Mouse (Mus musculus) kidney, postnatal 0 days (tissue): ENCODE measurements around the gene Osbpl8. TPM values are rescaled to one million over a fixed set of nuclear protein-coding genes. Genes with fewer than 3 reads are reported as not detected.

Source experiments
- ATAC-seq: fragments of 200-750 bp; cut with Nextera tagmentation; replicated peaks from 2 replicates; pipeline ENCODE4 v1.8.0; 2017; ENCODE audit warnings: low read depth, moderate number of reproducible peaks, moderate TSS enrichment, moderate library complexity; ENCODE audit not compliant: low FRiP score
- DNase-seq: peaks from one replicate; pipeline ENCODE4 v3.0.0-alpha.2; 2016; ENCODE audit warnings: low spot score
- H3K27ac ChIP-seq: fragments of 300-500 bp; sonication (generic); 2 replicates; pipeline ENCODE4 v1.5.1; 2014; ENCODE audit warnings: mild to moderate bottlenecking
- H3K27me3 ChIP-seq: fragments of 300-500 bp; sonication (generic); 2 replicates; pipeline ENCODE4 v1.6.1; 2014; ENCODE audit warnings: low read length, mixed read lengths; ENCODE audit not compliant: insufficient read depth
- H3K36me3 ChIP-seq: fragments of 300-500 bp; sonication (generic); 2 replicates; pipeline ENCODE4 v1.6.1; 2014; ENCODE audit warnings: low read length, mixed read lengths; ENCODE audit not compliant: insufficient read depth
- H3K4me1 ChIP-seq: fragments of 300-500 bp; sonication (generic); replicated peaks from 2 replicates; pipeline ENCODE4 v1.6.1; 2014; ENCODE audit warnings: antibody characterized with exemption, low read length, mixed read lengths; ENCODE audit not compliant: insufficient read depth
- H3K4me2 ChIP-seq: fragments of 300-500 bp; sonication (generic); 2 replicates; pipeline ENCODE4 v1.6.1; 2014; ENCODE audit warnings: mild to moderate bottlenecking, low read length, moderate library complexity, mixed read lengths
- H3K4me3 ChIP-seq: fragments of 300-500 bp; sonication (generic); replicated peaks from 2 replicates; pipeline ENCODE4 v1.5.1; 2014; ENCODE audit warnings: low read depth, low read length
- H3K9ac ChIP-seq: fragments of 300-500 bp; sonication (generic); 2 replicates; pipeline ENCODE4 v1.6.1; 2014; ENCODE audit warnings: low read depth, low read length
- H3K9me3 ChIP-seq: fragments of 300-500 bp; sonication (generic); replicated peaks from 2 replicates; pipeline ENCODE4 v1.6.1; 2016; ENCODE audit warnings: low read length, inconsistent platforms, mixed read lengths
- CTCF ChIP-seq: IDR thresholded peaks from 2 replicates; pipeline ENCODE4 v1.5.1; 2016; ENCODE audit warnings: antibody characterized with exemption, low read depth, mild to moderate bottlenecking, moderate library complexity
- WGBS: fragments of 180-500 bp; shearing (Covaris S2); extraction: QIAGEN DNeasy Blood & Tissue Kit; methylation state at CpG from one replicate; pipeline ENCODE4 v1.1.7; 2014; 5-methylcytosine and 5-hydroxymethylcytosine counted together
- polyA plus RNA-seq: library from polyadenylated mRNA; unstranded; fragments of >200 nt; fragmentation: Nextera tagmentation; extraction: Ambion mirVana; gene quantifications from 2 replicates; pipeline ENCODE4 v1.2.1, GENCODE M21; 2015

Osbpl8 gene
- polyA plus RNA-seq, 1 experiment from 2014 or later: 11.8 TPM

DNA sequence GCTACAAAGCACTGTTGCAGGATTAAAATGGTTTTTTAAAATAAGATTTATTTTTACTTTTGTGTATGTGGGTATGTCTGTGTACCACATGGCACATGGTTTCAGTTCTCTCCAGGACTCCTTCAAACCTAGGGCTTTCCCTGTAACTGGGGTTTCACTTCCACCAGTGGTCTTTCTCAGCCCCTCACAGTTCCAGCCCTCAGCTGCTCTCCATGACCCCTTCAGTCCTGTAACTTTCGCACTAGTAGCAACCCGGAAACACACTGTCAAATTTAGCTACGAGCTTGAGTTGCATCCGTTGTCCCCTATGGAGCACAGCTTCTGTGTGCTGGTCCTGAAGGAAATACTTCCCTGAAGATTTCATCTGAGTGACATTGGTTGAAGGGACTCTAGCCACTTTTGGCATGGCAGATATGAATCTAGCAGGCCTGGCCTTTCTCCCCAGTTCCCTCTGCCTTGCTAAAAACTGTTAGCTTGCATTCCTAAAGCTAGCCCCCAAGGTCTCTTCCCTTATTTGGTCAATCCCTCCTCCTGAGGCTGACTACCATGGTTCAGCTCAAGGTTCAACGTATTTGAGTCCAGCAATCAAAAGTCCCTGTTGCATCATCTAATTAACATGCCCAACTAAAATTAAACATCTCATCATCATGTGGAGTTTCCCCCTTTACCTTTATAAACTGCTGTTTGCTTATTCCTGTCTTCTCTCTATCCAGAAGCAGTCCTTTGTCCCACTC lies 4.6 kb upstream of the Osbpl8 start:
- Histone ChIP-seq H3K9ac (no peak overlapping the region), H3K36me3 (no peaks in the 10 kb centered on the region), H3K4me2 (no peak overlapping the region), H3K4me3 (no peak overlapping the region), H3K27ac (no peak overlapping the region), H3K4me1 (no peaks in the 10 kb centered on the region), H3K27me3 (no peaks in the 10 kb centered on the region), H3K9me3 (no peaks in the 10 kb centered on the region)
- no peak for ATAC-seq
- no peak for TF ChIP-seq CTCF
- WGBS: 82% methylated on average over 5 of the region's 5 CpGs
- no peak for DNase-seq

DNA sequence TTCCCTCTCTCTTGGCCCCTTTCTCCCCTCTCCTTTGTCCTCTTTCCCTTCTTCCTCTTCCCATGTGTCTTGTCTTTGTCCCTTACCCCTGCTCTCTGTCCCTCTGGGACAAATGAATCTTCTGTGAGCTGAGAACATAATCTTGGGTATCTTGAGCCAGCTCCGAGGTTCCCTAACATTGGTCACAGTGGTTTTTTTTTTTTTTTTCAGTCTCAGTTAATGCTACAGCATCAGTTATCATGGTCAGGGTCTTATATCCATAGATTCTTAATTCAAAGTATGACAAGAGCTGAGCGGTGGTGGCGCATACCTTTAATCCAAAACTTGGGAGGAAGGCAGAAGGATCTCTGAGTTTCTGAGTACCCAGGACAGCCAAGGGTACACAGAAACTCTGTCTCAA lies 4.0 kb upstream of the Osbpl8 start:
- H3K4me2 ChIP-seq: no peak overlapping the region
- no peak overlapping the region for H3K27ac ChIP-seq
- no peaks in the 10 kb centered on the region for H3K36me3 ChIP-seq
- DNase-seq (no peak), ATAC-seq (no peak)
- no peaks in the 10 kb centered on the region for H3K9me3 ChIP-seq
- no peaks in the 10 kb centered on the region for H3K4me1 ChIP-seq
- TF ChIP-seq CTCF: no peak
- 87% methylated on average over 3 of the region's 3 CpGs for WGBS
- no peaks in the 10 kb centered on the region for H3K27me3 ChIP-seq
- no peak overlapping the region for H3K4me3 ChIP-seq
- H3K9ac ChIP-seq: no peak overlapping the region

DNA sequence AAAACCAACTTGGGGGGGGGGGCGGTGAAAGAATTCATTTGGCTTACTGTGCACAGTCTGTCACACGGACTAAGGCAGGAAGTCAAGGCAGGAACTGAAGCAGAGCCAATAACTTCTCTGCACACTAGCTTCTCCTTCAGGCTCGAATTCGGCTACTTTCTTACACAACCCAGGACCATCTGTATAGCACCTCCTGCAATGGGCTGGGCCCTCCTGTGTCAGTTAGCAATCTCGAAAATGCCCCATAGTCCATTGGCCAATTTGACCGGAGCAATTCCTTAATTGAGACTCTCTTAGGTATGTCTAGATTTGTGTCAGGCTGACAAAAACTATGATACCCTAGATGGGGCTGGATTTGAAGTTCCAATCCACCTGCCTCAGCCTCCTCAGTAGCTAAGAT lies 3.2 kb upstream of the Osbpl8 start:
- H3K4me1 ChIP-seq: no peaks in the 10 kb centered on the region
- H3K4me3 ChIP-seq: no peak overlapping the region
- no peaks in the 10 kb centered on the region for H3K9me3 ChIP-seq
- no peak for TF ChIP-seq CTCF
- H3K9ac ChIP-seq: no peak overlapping the region
- WGBS: 84% methylated on average over 6 of the region's 6 CpGs
- DNase-seq: no peak
- no peaks in the 10 kb centered on the region for H3K27me3 ChIP-seq
- no peak overlapping the region for H3K27ac ChIP-seq
- no peak overlapping the region for H3K4me2 ChIP-seq
- ATAC-seq: no peak
- H3K36me3 ChIP-seq: no peaks in the 10 kb centered on the region

DNA sequence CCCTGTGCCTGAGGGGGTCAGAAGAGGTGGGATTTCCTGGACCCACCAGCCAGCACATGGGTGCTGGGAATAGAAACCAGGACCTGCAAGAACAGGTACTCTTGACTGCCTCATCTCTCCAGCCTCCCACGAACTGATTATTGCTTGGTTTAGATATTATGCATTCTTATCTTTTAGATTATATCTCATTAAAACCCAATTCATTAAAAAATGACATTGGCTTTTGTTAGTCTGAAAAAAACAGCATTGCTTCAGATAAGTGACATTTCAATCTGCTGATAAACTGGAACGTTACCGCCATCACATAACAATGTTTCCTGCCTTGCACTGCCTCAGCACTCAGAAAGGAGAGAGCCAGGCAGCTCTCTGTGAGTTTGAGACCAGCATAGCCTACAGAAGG lies 1.5 kb upstream of the Osbpl8 start:
- Histone ChIP-seq H3K9me3 (no peaks in the 10 kb centered on the region), H3K27ac (no peak overlapping the region), H3K36me3 (no peaks in the 10 kb centered on the region), H3K27me3 (no peaks in the 10 kb centered on the region), H3K4me2 (no peak overlapping the region), H3K9ac (no peak overlapping the region), H3K4me1 (no peaks in the 10 kb centered on the region), H3K4me3 (no peak overlapping the region)
- WGBS: 70% methylated on average over 3 of the region's 3 CpGs
- ATAC-seq (no peak), DNase-seq (no peak)
- TF ChIP-seq CTCF: no peak

DNA sequence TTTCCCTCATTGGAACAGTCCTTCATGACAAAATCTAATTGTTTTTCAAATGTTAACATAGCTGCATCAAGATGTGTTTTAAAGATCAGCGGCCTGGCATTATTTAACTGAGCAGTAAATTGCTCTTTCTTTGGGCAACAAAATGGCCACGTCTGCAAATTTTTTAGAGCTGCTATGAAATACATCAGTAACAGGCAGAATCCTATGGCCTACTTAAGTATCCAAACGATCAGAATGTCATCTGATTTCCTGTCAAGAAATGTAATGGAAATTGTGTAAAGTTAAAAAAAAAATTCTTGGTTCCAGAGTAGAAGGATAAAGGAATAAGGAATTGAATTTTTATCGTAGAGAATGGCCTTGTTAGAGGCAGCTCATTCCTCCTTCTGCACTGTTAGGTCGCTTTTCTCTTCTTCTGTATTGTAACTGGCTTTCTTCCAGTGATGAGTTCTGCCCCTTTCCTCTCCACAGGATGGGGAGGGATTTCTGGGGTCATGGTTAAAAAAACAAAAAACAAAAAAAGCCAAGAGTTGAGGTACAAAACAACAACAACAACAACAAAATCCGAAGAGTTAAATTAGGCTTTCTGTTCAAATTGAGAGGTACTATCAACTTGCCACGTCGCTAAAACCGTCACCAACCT lies 831 bp upstream of the Osbpl8 start:
- H3K9ac ChIP-seq: no peak overlapping the region

DNA sequence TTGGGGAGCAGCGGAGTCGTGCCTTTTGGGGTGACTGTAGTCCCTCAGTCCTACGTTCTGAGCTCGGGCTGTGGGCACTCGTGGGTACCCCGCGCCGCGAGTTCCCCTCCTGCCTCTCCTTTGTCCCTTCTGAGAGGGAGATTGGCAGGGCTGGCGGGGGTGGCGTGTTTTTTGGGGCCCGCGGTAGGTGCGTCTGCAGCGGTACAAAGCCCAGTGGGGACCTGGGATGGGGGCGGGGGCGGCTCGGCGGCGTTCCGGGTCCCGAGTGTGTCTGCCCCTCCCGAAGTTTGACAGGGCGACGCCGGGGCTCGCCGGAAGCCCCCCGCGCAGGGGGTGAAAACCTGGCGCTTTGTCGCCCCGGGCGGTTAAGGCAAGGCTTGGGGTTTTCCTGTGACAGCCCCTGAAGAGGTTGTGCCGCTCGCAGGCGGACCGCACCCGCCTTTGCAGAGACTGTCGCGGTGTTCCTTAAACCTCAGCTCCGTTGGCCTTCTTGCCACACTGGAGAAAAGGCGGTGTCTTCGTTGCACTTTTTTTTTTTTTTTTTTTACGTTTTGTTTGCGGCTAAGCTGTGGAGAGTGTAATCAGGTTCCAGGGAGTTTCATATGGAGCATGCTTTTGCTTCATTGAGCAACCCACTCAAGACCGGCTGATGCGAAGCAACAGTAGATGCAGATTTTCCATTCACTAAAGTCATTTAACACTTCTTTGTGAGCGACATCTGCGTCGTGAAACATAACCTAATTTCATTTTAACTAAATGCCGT lies 848 bp downstream of the Osbpl8 start:
- DNase-seq (peak; percentile 54), ATAC-seq (no peak; the same call in none of the 2 replicates)
- H3K36me3 ChIP-seq: no peaks in the 10 kb centered on the region
- no peaks in the 10 kb centered on the region for H3K27me3 ChIP-seq
- H3K27ac ChIP-seq: peak overlapping the region; percentile 90
- under 1% methylated on average over 52 of the region's 52 CpGs for WGBS
- no peaks in the 10 kb centered on the region for H3K4me1 ChIP-seq
- no peaks in the 10 kb centered on the region for H3K9me3 ChIP-seq
- peak overlapping the region; percentile 92 for H3K9ac ChIP-seq
- peak overlapping the region; percentile 89 for H3K4me3 ChIP-seq
- no peak for TF ChIP-seq CTCF
- peak overlapping the region; percentile 81 for H3K4me2 ChIP-seq

More for the DNA sequence above, 831 bp upstream of the Osbpl8 start:
- Histone ChIP-seq H3K4me2 (peak overlapping the region; percentile 66), H3K36me3 (no peaks in the 10 kb centered on the region), H3K9me3 (no peaks in the 10 kb centered on the region), H3K4me1 (no peaks in the 10 kb centered on the region), H3K27me3 (no peaks in the 10 kb centered on the region), H3K4me3 (peak overlapping the region; percentile 89; the same call in 1 of the 2 replicates), H3K27ac (peak overlapping the region; percentile 90)
- DNase-seq (peak; percentile 36), ATAC-seq (no peak)
- WGBS: 23% methylated on average over 9 of the region's 9 CpGs
- TF ChIP-seq CTCF: no peak
